Mouse (Mus musculus): ENCODE results near the gene Tmigd3.
A peak's percentile ranks its signal among the peaks of the same experiment; 100 is the strongest.
"Not testable (repeated sequence)": the region's sequence is repeated elsewhere in the genome, so short reads cannot be mapped to it uniquely, and the experiment has no call there.

Tmigd3 gene

GRCm38 (mm10) chr3:105904721-105905120, 34.0 kb downstream of the Tmigd3 start:
- no peak for DNase-seq

DNA sequence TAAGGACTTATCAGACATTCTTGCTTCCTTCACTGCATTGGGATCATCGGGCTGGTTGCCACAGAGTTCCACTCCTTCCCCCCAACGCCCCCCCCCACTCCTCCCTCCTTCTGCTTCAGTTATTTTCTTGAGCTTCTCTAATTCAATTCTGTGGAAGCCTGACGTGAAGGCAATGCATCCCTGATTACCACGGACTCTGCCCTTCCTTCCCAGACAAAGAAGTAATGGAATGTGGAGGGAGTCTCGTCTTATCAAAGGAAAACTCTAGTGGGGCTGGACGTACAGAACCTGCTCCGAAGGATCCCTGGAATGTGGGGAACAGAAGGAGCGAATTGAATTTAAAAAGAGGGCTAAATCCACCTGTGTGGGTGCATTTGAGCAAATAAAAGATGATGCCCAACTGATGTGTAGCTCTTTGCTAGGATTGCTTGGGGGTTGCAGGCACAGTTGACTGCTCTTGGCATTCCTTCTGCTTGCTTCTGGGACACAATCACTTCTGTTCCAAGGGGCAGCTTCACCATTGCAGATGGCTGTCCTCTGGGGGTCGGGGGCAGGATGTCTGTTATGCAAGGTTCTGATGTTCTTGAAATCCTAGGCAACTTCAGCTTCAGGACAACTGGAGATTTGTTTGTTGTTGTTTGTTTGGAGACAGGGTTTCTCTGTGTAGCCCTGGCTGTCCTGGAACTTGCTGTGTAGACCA, 37.4 kb downstream of the Tmigd3 start:
- DNase-seq, result peak in 1 of 2 experiments; percentile 17

DNA sequence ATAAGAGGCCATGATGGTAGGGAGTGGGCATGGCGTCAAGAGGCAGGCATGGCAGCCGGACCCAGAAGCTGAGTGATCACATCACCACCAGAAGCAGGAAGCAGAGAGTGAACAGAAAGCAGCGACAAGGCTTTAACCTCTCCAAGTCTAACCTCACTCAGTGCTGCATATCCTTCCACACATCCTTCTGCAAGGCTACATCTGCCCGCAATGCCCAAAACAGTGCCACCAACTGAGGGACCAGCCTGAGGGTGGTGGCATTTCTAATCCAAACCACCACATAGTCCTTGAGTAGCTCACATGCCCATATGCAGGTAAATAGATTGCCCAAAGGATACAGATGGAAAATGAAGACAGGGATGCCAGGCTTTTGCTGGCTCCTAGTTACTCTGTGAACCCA, 38.3 kb downstream of the Tmigd3 start:
- no peak for DNase-seq

DNA sequence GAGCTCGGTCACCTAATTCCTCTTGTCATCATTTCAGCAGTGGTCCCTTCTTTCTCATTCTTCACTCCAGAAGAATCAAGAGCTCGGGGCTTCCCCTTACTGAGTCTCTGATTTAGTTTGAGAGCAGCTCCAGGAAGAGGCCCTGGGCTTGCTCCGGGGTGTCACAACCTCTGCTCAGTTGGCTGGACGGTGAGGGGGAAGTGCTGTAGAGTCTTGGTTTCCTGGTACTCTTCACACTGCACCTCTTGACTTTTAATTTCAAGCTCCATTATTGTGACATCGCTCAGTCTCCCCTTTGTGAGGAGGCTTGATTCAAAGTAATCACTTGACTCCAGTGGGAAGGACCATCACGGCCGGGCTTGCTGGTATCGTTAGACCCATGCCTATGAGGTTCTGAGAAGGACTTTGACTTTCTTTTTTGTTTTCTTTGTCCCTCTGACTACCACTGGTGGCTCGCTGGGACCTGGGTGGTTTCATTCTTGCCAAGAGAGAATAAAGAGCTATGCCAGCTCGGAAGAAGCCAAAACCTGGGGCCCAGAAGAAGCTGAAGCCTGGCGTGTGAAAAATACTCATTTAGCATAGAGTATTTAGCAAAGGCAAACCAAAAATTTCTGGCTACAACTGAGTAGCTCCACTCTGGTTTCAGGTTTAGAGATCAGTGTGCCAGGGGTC, 40.0 kb downstream of the Tmigd3 start:
- no peak for DNase-seq

DNA sequence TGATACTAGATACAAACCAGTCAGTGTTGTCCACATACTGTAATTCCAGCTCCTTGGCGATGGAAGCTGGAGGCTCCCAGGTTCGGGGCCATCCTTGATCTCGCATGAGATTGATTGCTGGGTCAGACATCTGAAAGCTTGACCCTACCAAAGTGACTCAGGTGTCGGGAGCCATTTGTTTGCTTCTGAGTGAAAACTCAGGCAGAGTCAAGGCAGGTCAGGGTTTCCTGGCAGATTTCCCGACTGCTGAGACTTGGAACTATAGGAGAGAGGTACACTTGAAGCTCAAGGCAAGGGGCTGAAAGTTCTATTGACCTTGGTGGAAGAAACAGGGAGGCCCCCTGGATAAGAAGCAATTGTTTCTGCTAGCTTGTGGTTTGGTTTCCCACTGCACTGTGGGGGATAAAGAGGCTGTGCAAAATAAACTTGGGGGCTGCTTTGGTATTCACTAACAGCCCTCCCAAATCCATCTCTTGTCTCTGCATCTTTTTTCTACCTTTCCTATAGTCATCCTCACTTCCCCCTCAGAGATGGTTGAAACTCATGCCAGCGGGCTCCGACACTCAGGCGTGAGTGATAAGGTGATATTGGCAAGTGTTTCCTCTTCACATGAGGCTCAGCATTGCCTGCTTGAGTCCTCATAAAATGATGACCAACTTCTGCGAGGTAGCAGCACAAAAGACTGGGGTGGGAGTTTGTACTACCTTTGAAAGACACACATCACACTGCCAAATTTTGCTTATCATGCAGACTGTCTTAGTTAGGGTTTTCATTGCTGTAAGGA, 41.6 kb downstream of the Tmigd3 start:
- DNase-seq, result no peak

GRCm38 (mm10) chr3:105913839-105914681, 43.4 kb downstream of the Tmigd3 start:
- DNase-seq, result no peak

- no peak for DNase-seq
Measured at GRCm38 (mm10) chr3:105915281-105915680, 44.6 kb downstream of the Tmigd3 start.

DNA sequence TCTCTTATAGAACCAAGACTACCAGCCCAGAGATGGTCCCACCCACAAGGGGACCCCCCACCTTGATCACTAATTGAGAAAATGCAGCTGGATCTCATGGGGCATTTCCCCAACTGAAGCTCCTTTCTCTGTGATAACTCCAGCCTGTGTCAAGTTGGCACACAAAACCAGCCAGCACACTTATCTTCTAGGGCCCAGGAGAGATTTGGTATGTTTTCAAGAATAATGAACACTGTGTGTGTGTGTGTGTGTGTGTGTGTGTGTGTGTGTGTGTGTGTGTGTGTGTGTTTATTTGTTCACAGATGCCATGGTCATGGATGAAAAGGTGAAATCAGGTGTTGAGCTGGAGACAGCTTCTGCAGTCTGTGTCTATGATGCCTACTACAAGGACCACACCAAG, 45.8 kb downstream of the Tmigd3 start:
- DNase-seq, result not testable (repeated sequence)

DNA sequence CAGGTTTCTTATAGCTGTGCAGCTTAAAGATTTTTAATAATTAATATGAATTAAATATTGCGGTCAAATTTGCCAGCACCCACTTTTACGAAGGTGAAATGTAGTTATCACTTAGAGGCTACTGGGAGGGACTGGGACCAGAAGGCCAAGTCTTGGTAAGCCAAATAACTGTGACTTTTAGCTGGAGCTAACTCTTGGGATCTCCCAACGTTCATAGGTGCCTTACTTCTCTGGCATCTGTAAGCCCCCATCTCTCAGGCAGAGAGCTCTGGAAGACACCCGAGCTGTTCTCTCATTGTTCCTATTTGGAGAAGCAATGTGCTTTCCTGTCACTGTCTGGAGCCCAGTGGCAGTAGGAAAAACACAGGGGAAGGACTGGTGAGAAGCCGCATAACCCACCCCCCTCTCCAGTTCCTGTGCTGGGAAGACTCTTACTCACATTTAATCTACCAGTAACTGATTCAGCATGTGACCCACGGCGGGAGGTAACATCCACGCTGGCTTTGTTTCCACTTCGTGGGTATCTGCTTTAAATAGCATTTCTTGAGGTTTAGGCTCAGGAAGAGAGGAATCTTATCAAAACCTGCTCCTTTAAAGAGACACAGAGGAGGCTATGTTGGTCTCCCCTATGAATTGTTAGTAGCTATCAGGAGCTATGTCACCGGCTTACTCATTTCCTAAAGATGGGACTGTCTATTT, 47.1 kb downstream of the Tmigd3 start:
- DNase-seq, result no peak

DNA sequence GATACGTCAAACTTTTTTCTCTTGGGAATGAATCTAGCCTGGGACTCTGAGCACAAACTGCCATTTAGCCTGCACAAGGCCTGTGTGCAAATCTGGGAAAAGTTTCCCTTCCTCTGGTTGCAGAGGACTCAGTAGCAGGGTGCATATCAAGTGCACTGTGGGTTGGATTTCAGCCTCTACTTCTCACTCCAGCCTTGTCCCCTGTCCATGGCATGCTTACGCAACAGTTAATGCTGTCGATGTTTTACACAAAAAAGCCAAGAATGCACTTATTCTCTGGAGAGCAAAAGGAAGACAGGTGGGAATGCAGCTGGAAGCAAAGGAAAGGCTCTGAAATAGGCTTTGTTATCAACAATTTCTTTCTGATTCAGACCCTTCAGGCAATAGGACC, 47.6 kb downstream of the Tmigd3 start:
- DNase-seq, result no peak

- not testable (repeated sequence) for DNase-seq
Measured at GRCm38 (mm10) chr3:105920743-105921142, 50.0 kb downstream of the Tmigd3 start.

DNA sequence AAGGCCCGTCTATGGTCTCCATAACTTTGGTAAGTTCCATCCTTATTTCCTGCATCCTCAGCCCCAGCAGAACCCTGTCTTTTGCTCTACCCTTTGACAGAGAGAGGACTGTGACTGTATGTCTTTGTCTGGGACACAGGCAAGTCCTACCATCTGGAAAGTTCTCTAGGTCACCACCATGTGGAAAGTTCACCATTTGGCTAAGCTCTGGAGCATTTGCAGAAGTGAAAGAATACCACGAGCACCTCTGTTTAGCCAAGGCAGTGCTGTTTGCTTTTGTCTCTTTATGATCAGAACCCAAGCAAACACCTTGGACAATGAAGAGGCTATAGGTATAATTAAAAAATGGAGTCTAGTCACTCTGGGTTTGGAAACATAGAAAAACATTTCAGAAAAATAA, 51.3 kb downstream of the Tmigd3 start:
- no peak for DNase-seq

DNA sequence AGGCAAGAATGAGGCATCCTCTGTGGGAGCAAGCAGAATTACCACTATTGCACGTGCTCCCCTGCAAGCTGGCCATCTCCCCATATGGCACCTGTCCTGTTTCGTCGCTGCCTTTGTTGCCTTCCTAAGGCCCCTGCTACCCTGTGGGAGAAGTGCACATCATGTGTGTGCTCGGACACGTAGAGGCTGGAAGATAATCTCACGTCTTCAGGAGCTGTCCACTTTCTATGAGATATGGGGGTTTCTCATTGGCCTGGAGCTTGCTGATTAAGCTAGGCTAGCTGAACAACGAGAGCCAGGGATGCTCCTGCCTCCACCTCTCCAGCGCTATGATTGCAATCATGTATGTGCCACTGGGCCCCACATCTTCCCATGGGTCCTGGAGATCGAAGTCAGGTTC, 53.9 kb downstream of the Tmigd3 start:
- DNase-seq, result no peak

GRCm38 (mm10) chr3:105927561-105928194, 57.0 kb downstream of the Tmigd3 start:
- DNase-seq, result no peak

DNA sequence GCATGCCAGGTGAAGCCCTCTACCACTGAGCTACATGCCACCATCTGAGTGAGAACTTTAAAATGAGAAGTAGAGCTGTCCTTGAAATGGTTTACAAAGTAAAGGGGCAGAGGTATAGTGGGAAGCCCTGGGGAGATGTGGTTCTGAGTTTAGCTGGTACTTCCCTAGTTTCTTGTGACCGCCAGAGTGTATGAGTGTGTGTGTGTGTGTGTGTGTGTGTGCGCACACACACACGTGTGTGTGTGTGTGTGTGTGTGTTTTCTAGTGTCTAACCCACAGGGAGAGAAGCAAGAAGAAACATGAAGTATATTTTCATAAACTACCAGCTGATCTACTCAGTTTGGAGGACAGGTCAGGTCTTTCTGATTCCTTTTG, 57.5 kb downstream of the Tmigd3 start:
- DNase-seq, result no peak

DNA sequence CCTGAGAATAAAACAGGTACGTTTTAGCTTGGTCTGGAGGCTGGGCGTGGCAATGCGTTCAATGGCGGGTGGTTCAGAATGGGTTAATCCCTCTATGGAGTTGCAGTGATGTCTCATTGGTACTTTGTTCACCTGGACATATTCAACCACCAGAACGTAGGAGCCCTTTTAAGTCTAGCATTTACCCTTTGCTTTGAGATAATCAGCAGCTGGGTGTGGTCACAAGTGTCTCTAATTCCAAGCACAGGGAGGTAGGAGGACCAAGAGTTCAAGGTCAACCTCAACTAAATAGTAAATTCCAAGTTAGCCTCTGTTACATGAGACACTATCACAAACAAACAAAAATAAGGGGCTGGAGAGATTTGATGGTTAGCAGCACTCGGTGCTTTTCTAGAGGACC, 58.1 kb downstream of the Tmigd3 start:
- no peak for DNase-seq

DNA sequence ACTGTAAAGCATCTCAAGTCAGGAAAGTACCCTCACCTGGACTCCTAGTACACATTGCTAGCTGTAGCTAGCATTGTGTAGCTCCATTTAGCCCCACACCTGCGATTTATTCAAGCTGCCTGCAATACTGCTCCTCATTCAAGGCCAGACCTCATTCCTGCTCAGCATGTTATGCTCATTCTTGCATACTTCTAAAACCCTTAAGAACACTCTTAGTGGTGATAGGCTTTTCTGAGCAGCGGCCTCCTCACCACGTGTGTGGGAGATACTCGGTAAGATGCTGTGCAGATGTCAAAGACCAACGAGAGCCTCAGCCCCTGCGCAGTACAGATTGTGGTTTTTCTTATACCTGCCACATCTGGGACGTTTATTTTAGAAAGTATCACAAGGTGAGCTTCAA, 59.1 kb downstream of the Tmigd3 start:
- DNase-seq, result no peak

- DNase-seq, result no peak
Measured at GRCm38 (mm10) chr3:105931095-105931494, 60.4 kb downstream of the Tmigd3 start.

- no peak for DNase-seq
Measured at GRCm38 (mm10) chr3:105932240-105933071, 61.8 kb downstream of the Tmigd3 start, which contains the start of gene I830077J02Rik. TSS of gene I830077J02Rik (minus strand) at chr3:105932664.

DNA sequence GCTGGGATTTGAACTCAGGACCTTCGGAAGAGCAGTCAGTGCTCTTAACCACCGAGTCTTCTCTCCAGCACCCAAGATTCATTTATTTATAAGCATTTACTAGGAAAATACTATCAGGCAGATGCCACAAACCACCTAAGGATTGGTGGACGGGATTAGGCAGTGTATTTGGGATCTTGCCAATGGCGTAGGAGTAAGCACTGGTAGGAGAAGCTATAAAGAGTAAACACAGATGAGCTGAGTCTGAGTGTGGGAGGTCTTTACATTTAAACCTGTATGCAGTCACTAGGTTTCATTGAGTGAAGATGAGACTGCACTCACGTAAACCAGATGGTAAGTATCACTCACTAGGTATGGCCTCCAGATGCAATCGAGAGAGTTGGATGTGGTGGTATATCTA, 63.2 kb downstream of the Tmigd3 start:
- no peak for DNase-seq

DNA sequence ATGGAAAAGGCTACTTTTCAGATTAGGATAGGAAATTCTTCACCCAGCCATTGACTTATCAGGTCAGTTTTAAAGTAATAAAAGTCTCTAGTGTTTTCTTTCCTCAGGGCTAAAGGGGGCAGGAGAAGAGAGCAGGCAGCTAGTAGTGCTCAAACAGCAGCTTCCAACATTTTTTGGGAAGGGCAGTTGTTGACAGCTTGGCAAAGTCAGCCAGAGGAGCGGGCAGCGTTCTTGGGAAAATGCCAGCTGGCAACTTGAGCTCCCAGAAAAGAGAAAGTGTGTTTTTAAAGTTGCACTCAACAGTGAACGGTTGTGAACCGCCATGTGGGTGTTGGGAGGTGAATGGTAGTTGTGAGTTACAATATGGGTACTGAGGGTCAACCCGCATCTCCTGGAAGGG, 64.3 kb downstream of the Tmigd3 start:
- peak; percentile 53 to 67 for DNase-seq
